Mouse (Mus musculus) intestine, embryonic 16.5 days (tissue): ENCODE measurements around the gene Hipk3. TPM values are rescaled to one million over a fixed set of nuclear protein-coding genes. Genes with fewer than 3 reads are reported as not detected.

Experiments
- ATAC-seq: fragments of 200-750 bp; cut with Nextera tagmentation; 2 replicates; pipeline ENCODE4 v1.8.0; 2017; ENCODE audit warnings: moderate TSS enrichment, moderate library complexity
- H3K27ac ChIP-seq: fragments of 300-500 bp; sonication (generic); 2 replicates; pipeline ENCODE4 v1.5.1; 2014; ENCODE audit warnings: mild to moderate bottlenecking, low read length
- H3K27me3 ChIP-seq: fragments of 300-500 bp; sonication (generic); replicated peaks from 2 replicates; pipeline ENCODE4 v1.6.1; 2014; ENCODE audit warnings: low read length, control low read depth, mixed read lengths; ENCODE audit not compliant: control insufficient read depth, insufficient read depth
- H3K36me3 ChIP-seq: fragments of 300-500 bp; sonication (generic); 2 replicates; pipeline ENCODE4 v1.6.1; 2014; ENCODE audit warnings: low read length, control low read depth; ENCODE audit not compliant: control insufficient read depth, insufficient read depth
- H3K4me1 ChIP-seq: fragments of 300-500 bp; sonication (generic); 2 replicates; pipeline ENCODE4 v1.6.1; 2014; ENCODE audit warnings: low read length, control low read depth, mixed read lengths; ENCODE audit not compliant: control insufficient read depth, insufficient read depth
- H3K4me2 ChIP-seq: fragments of 300-500 bp; sonication (generic); 2 replicates; pipeline ENCODE4 v1.6.1; 2014; ENCODE audit warnings: low read depth, low read length, control low read depth
- H3K4me3 ChIP-seq: fragments of 300-500 bp; sonication (generic); 2 replicates; pipeline ENCODE4 v1.5.1; 2014; ENCODE audit warnings: mild to moderate bottlenecking, low read length
- H3K9ac ChIP-seq: fragments of 300-500 bp; sonication (generic); 2 replicates; pipeline ENCODE4 v1.6.1; 2014; ENCODE audit warnings: low read depth, low read length
- H3K9me3 ChIP-seq: fragments of 300-500 bp; sonication (generic); 2 replicates; pipeline ENCODE4 v1.6.1; 2016; ENCODE audit warnings: low read length, control low read depth; ENCODE audit not compliant: control insufficient read depth
- WGBS: fragments of 180-500 bp; shearing (Covaris S2); extraction: QIAGEN DNeasy Blood & Tissue Kit; methylation state at CpG from one replicate; pipeline ENCODE4 v1.1.7; 2014; 5-methylcytosine and 5-hydroxymethylcytosine counted together
- polyA plus RNA-seq: library from polyadenylated mRNA; unstranded; fragments of >200 nt; fragmentation: Nextera tagmentation; extraction: Ambion mirVana; gene quantifications from 2 replicates; pipeline ENCODE4 v1.2.1, GENCODE M21; 2015

Gene Hipk3
- polyA plus RNA-seq, 1 experiment from 2014 or later: 7.6 TPM

GRCm38 (mm10) chr2:104482156-104482555, 12.1 kb downstream of the Hipk3 start:
- no peak overlapping the region for H3K4me3 ChIP-seq
- H3K4me2 ChIP-seq: no peak overlapping the region
- H3K36me3 ChIP-seq: no peaks in the 10 kb centered on the region
- no peaks in the 10 kb centered on the region for H3K27me3 ChIP-seq
- H3K4me1 ChIP-seq: peaks cover 8% of the 10 kb centered on the region
- no peak overlapping the region for H3K9ac ChIP-seq
- no peak overlapping the region for H3K27ac ChIP-seq
- no peak for ATAC-seq
- no peaks in the 10 kb centered on the region for H3K9me3 ChIP-seq

DNA sequence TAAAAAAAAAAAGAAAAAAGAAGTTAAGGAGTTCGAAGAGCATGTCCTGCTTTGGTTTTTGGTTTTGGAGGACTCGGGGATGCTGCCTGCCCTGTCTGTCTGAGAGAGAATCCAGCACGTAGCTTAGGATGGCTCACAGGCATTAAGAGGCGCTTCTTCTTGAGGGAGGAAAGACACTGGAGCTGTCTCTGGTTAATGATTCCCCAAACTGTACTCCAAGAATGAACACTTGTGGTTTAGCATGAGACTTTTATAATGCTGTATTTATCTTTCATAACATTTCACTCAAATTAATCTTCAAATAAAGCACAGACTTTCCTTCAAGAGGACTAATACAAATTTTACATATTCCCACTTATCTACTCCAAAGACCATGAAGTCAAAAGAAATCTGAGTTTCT, 15.2 kb downstream of the Hipk3 start:
- no peaks in the 10 kb centered on the region for H3K27me3 ChIP-seq
- H3K27ac ChIP-seq: no peak overlapping the region
- H3K36me3 ChIP-seq: no peaks in the 10 kb centered on the region
- H3K9me3 ChIP-seq: no peaks in the 10 kb centered on the region
- no peak for ATAC-seq
- no peak overlapping the region for H3K4me2 ChIP-seq
- no peak overlapping the region for H3K4me3 ChIP-seq
- 73% methylated on average over 4 of the region's 4 CpGs for WGBS
- H3K4me1 ChIP-seq: peaks cover 8% of the 10 kb centered on the region; the same call in 1 of the 2 replicates
- no peak overlapping the region for H3K9ac ChIP-seq

GRCm38 (mm10) chr2:104477398-104478015, 16.7 kb downstream of the Hipk3 start:
- no peak overlapping the region for H3K4me3 ChIP-seq
- no peak overlapping the region for H3K27ac ChIP-seq
- H3K4me1 ChIP-seq: peaks cover 8% of the 10 kb centered on the region; the same call in 1 of the 2 replicates
- ATAC-seq: no peak
- 52% methylated on average over 2 of the region's 2 CpGs for WGBS
- no peaks in the 10 kb centered on the region for H3K27me3 ChIP-seq
- H3K36me3 ChIP-seq: no peaks in the 10 kb centered on the region
- H3K9me3 ChIP-seq: no peaks in the 10 kb centered on the region
- H3K9ac ChIP-seq: no peak overlapping the region
- no peak overlapping the region for H3K4me2 ChIP-seq

DNA sequence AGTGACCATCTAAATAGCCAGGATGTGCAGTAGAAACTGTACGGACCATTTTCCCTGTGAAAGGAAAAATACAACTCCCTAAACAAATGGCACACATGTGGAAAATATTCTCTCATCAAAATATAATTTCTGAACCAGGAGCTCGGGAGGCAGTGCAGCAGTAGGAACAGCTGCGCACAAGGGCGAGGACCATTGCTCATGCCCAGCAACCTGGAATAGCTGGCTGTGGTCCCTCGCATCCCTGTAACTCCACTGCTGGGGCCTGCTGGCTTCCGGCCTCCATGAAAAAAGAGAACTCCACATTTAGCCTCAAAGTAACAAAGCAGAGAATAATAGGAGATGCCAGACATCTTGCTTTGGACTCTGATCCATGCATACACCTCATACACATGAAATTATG, 22.2 kb downstream of the Hipk3 start:
- Histone ChIP-seq H3K9me3 (no peaks in the 10 kb centered on the region), H3K4me3 (no peak overlapping the region), H3K9ac (no peak overlapping the region), H3K4me1 (peaks cover 8% of the 10 kb centered on the region), H3K27ac (no peak overlapping the region), H3K36me3 (no peaks in the 10 kb centered on the region), H3K4me2 (no peak overlapping the region), H3K27me3 (no peaks in the 10 kb centered on the region)
- WGBS: 89% methylated on average over 6 of the region's 6 CpGs
- no peak for ATAC-seq

- WGBS: 93% methylated on average over 16 of the region's 16 CpGs
- no peak for ATAC-seq
Observed at GRCm38 (mm10) chr2:104471161-104471560, 23.1 kb downstream of the Hipk3 start.

GRCm38 (mm10) chr2:104470536-104470935, 23.7 kb downstream of the Hipk3 start:
- no peak overlapping the region for H3K27ac ChIP-seq
- no peaks in the 10 kb centered on the region for H3K9me3 ChIP-seq
- H3K4me1 ChIP-seq: peaks cover 12% of the 10 kb centered on the region
- H3K9ac ChIP-seq: no peak overlapping the region
- H3K4me3 ChIP-seq: no peak overlapping the region
- WGBS: 75% methylated on average over 6 of the region's 6 CpGs
- no peaks in the 10 kb centered on the region for H3K27me3 ChIP-seq
- H3K4me2 ChIP-seq: no peak overlapping the region
- H3K36me3 ChIP-seq: no peaks in the 10 kb centered on the region
- no peak for ATAC-seq

More at GRCm38 (mm10) chr2:104471161-104471560, 23.1 kb downstream of the Hipk3 start:
- Histone ChIP-seq H3K27ac (no peak overlapping the region), H3K4me1 (peaks cover 13% of the 10 kb centered on the region), H3K27me3 (no peaks in the 10 kb centered on the region), H3K9me3 (no peaks in the 10 kb centered on the region), H3K9ac (no peak overlapping the region), H3K4me3 (no peak overlapping the region), H3K4me2 (no peak overlapping the region), H3K36me3 (no peaks in the 10 kb centered on the region)

- Histone ChIP-seq H3K27me3 (no peaks in the 10 kb centered on the region), H3K4me1 (peaks cover 9% of the 10 kb centered on the region), H3K9me3 (no peaks in the 10 kb centered on the region), H3K4me3 (no peak overlapping the region), H3K27ac (no peak overlapping the region), H3K36me3 (no peaks in the 10 kb centered on the region), H3K9ac (no peak overlapping the region), H3K4me2 (no peak overlapping the region)
- 54% methylated on average over 5 of the region's 5 CpGs for WGBS
- no peak for ATAC-seq
Observed at GRCm38 (mm10) chr2:104468419-104468818, 25.8 kb downstream of the Hipk3 start.

GRCm38 (mm10) chr2:104466908-104467616, 27.2 kb downstream of the Hipk3 start:
- H3K4me1 ChIP-seq: peaks cover 9% of the 10 kb centered on the region
- H3K9ac ChIP-seq: no peak overlapping the region
- H3K27ac ChIP-seq: no peak overlapping the region
- no peak overlapping the region for H3K4me2 ChIP-seq
- no peaks in the 10 kb centered on the region for H3K9me3 ChIP-seq
- H3K4me3 ChIP-seq: no peak overlapping the region
- 54% methylated on average over 9 of the region's 9 CpGs for WGBS
- ATAC-seq: peak; percentile 52
- no peaks in the 10 kb centered on the region for H3K36me3 ChIP-seq
- H3K27me3 ChIP-seq: no peaks in the 10 kb centered on the region

- Histone ChIP-seq H3K9ac (no peak overlapping the region), H3K4me1 (peaks cover 9% of the 10 kb centered on the region), H3K4me3 (no peak overlapping the region), H3K27ac (no peak overlapping the region), H3K27me3 (no peaks in the 10 kb centered on the region), H3K36me3 (no peaks in the 10 kb centered on the region), H3K9me3 (no peaks in the 10 kb centered on the region), H3K4me2 (no peak overlapping the region)
- no peak for ATAC-seq
- WGBS: 94% methylated on average over 8 of the region's 8 CpGs
Observed at GRCm38 (mm10) chr2:104465639-104466430, 28.4 kb downstream of the Hipk3 start.
